Mouse (Mus musculus) telencephalon, adult 2 months (tissue): ENCODE measurements at regions not wholly inside any gene's neighbourhood (a gene's known extent, or its start where the extent isn't known, plus 50 kb on each side); places are given as distances from the start of the nearest gene placed in this dataset.
A peak's percentile ranks its signal among the peaks of the same experiment; 100 is the strongest.
"Not testable (repeated sequence)": the region's sequence is repeated elsewhere in the genome, so short reads cannot be mapped to it uniquely, and the experiment has no call there.

Experiments used
- DNase-seq: peaks from one replicate; pipeline ENCODE4 v3.0.0-alpha.2; 2011; ENCODE audit warnings: low read depth, low spot score

- not testable (repeated sequence) for DNase-seq
These were observed 174.2 kb upstream of the Olfr1324 start for GRCm38 (mm10) chrX:50602461-50602875.

GRCm38 (mm10) chrX:50600262-50600661 lies 172.0 kb upstream of the Olfr1324 start:
- not testable (repeated sequence) for DNase-seq

GRCm38 (mm10) chrX:50599780-50600179 lies 171.5 kb upstream of the Olfr1324 start:
- DNase-seq = no peak

GRCm38 (mm10) chrX:50597626-50598025 lies 169.3 kb upstream of the Olfr1324 start:
- not testable (repeated sequence) for DNase-seq

- no peak for DNase-seq
These were observed 168.8 kb upstream of the Olfr1324 start for GRCm38 (mm10) chrX:50597105-50597504.

GRCm38 (mm10) chrX:50594976-50595375 lies 166.7 kb upstream of the Olfr1324 start:
- DNase-seq = not testable (repeated sequence)

GRCm38 (mm10) chrX:50591477-50591876 lies 163.2 kb upstream of the Olfr1324 start:
- no peak for DNase-seq

- no peak for DNase-seq
These were observed 162.5 kb upstream of the Olfr1324 start for GRCm38 (mm10) chrX:50590673-50591341.

GRCm38 (mm10) chrX:50588892-50589291 lies 160.6 kb upstream of the Olfr1324 start:
- DNase-seq = no peak

GRCm38 (mm10) chrX:50583741-50584580 lies 155.7 kb upstream of the Olfr1324 start:
- no peak for DNase-seq

GRCm38 (mm10) chrX:50580200-50580599 lies 151.9 kb upstream of the Olfr1324 start:
- DNase-seq = no peak

- DNase-seq = peak; percentile 9
These were observed 148.5 kb upstream of the Olfr1324 start for GRCm38 (mm10) chrX:50576824-50577223.

- not testable (repeated sequence) for DNase-seq
These were observed 144.1 kb upstream of the Olfr1324 start for GRCm38 (mm10) chrX:50572191-50573095.

- DNase-seq = no peak
These were observed 140.8 kb upstream of the Olfr1324 start for GRCm38 (mm10) chrX:50569087-50569486.

- no peak for DNase-seq
These were observed 138.0 kb upstream of the Olfr1324 start for GRCm38 (mm10) chrX:50566345-50566744.

- DNase-seq = not testable (repeated sequence)
These were observed 136.7 kb upstream of the Olfr1324 start for GRCm38 (mm10) chrX:50565031-50565430.

GRCm38 (mm10) chrX:50560915-50561314 lies 132.6 kb upstream of the Olfr1324 start:
- DNase-seq = peak; percentile 2

GRCm38 (mm10) chrX:50550297-50550696 lies 122.0 kb upstream of the Olfr1324 start:
- DNase-seq = no peak

- no peak for DNase-seq
These were observed 121.4 kb upstream of the Olfr1324 start for GRCm38 (mm10) chrX:50549713-50550112.

GRCm38 (mm10) chrX:50537785-50538159 lies 109.5 kb upstream of the Olfr1324 start:
- DNase-seq = not testable (repeated sequence)

- DNase-seq = peak; percentile 72
These were observed 109.0 kb upstream of the Olfr1324 start for GRCm38 (mm10) chrX:50537122-50537784.
